Mouse (Mus musculus) brain, embryonic 14.5 days (tissue): ENCODE data around the gene Bcar1.

Experiments used
- CTCF ChIP-seq: fragments of 200-500 bp; IDR thresholded peaks from 2 replicates; pipeline ENCODE4 v1.5.1; 2012; ENCODE audit warnings: inconsistent platforms, mild to moderate bottlenecking, moderate library complexity, borderline replicate concordance; ENCODE audit not compliant: insufficient read depth, insufficient read length; ENCODE audit errors: extremely low read depth
- POLR2A ChIP-seq: fragments of 200-500 bp; IDR thresholded peaks from 2 replicates; pipeline ENCODE4 v1.6.1; 2012; ENCODE audit warnings: mild to moderate bottlenecking, inconsistent platforms, borderline replicate concordance; ENCODE audit not compliant: poor library complexity, insufficient read depth, insufficient read length, severe bottlenecking; ENCODE audit errors: extremely low read depth

- TF ChIP-seq CTCF (no peak), POLR2A (no peak)
Observed at GRCm38 (mm10) chr8:111700201-111700600, 43.4 kb downstream of the Bcar1 start.
